Mouse (Mus musculus) kidney, postnatal 36 days (tissue): ENCODE results near the gene Ssbp3.

Experiments
- DNase-seq, 2 experiments: peaks; one replicate each; pipeline ENCODE4 v3.0.0; 2021 to 2022; ENCODE audit warnings: mixed read lengths in 2 of 2

Ssbp3 gene

GRCm38 (mm10) chr4:107063214-107063613 lies 152.7 kb downstream of the Ssbp3 start:
- DNase-seq: no peak

GRCm38 (mm10) chr4:107064394-107065098 lies 154.0 kb downstream of the Ssbp3 start:
- no peak for DNase-seq

GRCm38 (mm10) chr4:107066252-107067124 lies 156.0 kb downstream of the Ssbp3 start, which contains the start of the genes Mrpl37 and Cyb5rl:
Gene Mrpl37 (minus strand): TSS chr4:107066868.
Gene Cyb5rl (plus strand): TSS chr4:107066988.
- peak; percentile 95 to 97 for DNase-seq

GRCm38 (mm10) chr4:107067151-107067840 lies 156.8 kb downstream of the Ssbp3 start:
- DNase-seq: peak in 1 of 2 experiments; percentile 66

GRCm38 (mm10) chr4:107072343-107072742 lies 161.8 kb downstream of the Ssbp3 start:
- DNase-seq: no peak

GRCm38 (mm10) chr4:107075456-107075855 lies 165.0 kb downstream of the Ssbp3 start:
- DNase-seq: no peak

GRCm38 (mm10) chr4:107078894-107079293 lies 168.4 kb downstream of the Ssbp3 start:
- no peak for DNase-seq

GRCm38 (mm10) chr4:107079716-107080115 lies 169.2 kb downstream of the Ssbp3 start:
- peak in 1 of 2 experiments; percentile 26 for DNase-seq

- DNase-seq: no peak
Observed at GRCm38 (mm10) chr4:107082185-107082584, 171.7 kb downstream of the Ssbp3 start.

- no peak for DNase-seq
Observed at GRCm38 (mm10) chr4:107083126-107083525, 172.6 kb downstream of the Ssbp3 start.

GRCm38 (mm10) chr4:107084343-107084742 lies 173.8 kb downstream of the Ssbp3 start:
- peak in 1 of 2 experiments; percentile 22 for DNase-seq

GRCm38 (mm10) chr4:107084858-107085257 lies 174.4 kb downstream of the Ssbp3 start:
- DNase-seq: peak; percentile 81 to 90

GRCm38 (mm10) chr4:107091696-107092095 lies 181.2 kb downstream of the Ssbp3 start:
- DNase-seq: no peak

- peak; percentile 19 to 25 for DNase-seq
Observed at GRCm38 (mm10) chr4:107094484-107095187, 184.1 kb downstream of the Ssbp3 start.

- DNase-seq: no peak
Observed at GRCm38 (mm10) chr4:107096043-107096442, 185.5 kb downstream of the Ssbp3 start.

GRCm38 (mm10) chr4:107096841-107097373 lies 186.4 kb downstream of the Ssbp3 start, which contains the start of gene Cdcp2:
Gene Cdcp2 (plus strand): TSS chr4:107096891.
- DNase-seq: no peak

GRCm38 (mm10) chr4:107097871-107098270 lies 187.4 kb downstream of the Ssbp3 start:
- no peak for DNase-seq

GRCm38 (mm10) chr4:107098375-107098774 lies 187.9 kb downstream of the Ssbp3 start:
- DNase-seq: no peak

- DNase-seq: no peak
Observed at GRCm38 (mm10) chr4:107098791-107099525, 188.5 kb downstream of the Ssbp3 start.
